8 mouse cellular contexts compared by ENCODE assay signal in the genomic region with DNA sequence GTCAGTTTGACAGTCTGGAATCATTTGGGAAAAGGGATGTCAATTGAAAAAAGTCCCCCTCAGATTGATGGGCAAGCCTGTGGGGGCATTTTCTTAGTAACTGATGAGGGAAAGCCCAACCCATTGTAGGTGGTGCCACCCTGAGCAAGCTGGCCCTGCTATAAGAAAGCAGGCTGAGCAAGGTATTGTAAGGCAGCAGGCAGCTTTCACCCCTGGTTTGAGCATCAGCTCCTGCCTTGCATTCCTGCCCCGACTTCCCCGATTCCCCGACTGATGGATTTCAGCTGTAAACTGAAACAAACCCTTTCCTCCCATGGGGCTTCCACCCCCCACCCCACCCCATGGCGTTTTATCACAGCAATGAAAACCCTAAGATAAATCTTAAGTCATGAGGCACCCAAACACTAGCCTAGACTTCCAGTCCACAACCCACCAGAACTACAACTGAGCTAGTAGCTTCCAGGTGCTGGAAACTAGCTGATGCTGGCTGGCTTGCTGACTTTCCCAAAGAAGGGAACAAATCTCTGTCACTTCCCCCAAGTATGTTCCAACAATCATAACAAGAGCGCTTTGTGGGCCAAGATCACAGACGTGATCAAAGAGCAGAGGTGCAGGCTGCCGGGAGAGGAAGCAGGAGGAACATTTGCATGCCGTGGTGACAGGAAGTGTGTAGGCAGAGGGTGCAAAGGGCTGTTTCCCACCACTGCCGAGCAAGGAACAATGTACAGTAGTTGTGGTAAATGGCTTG. TPM values are rescaled to one million over a fixed set of nuclear protein-coding genes. Genes with fewer than 3 reads are reported as not detected.
A peak's percentile ranks its signal among the peaks of the same experiment; 100 is the strongest.
DNase-seq lines count a peak whose midpoint lies in the region; ATAC-seq and TF ChIP-seq lines count a peak whose summit lies in the region.

No protein-coding gene starts in this region.

- no peak overlapping the region for H3K4me3 ChIP-seq in lung, adult 2 months (replicated peaks; ENCODE audit: extremely low read depth, low read depth, low read length)
- H3K4me3 ChIP-seq in forebrain, embryonic 12.5 days (replicated peaks) = no peak overlapping the region
- no peak overlapping the region for H3K4me3 ChIP-seq in hindbrain, embryonic 15.5 days
- no peak overlapping the region for H3K4me3 ChIP-seq in liver, adult 2 months (ENCODE audit: insufficient read depth, low read depth, low read length)
- H3K4me3 ChIP-seq in neural tube, embryonic 13.5 days = no peak overlapping the region

- peaks cover 20% of the 10 kb centered on the region for H3K36me3 ChIP-seq in forebrain, embryonic 12.5 days (replicated peaks)
- H3K36me3 ChIP-seq in hindbrain, embryonic 15.5 days = 0 out of 2 replicates have a peak, but pooled peaks cover 3% of the 10 kb centered on the region
- H3K36me3 ChIP-seq in liver, adult 2 months (ENCODE audit: control insufficient read depth, insufficient read depth, low read length) = peaks cover 3% of the 10 kb centered on the region; the same call in 1 of the 2 replicates
- H3K36me3 ChIP-seq in neural tube, embryonic 13.5 days = peaks cover 11% of the 10 kb centered on the region

- no peak overlapping the region for H3K9ac ChIP-seq in forebrain, embryonic 12.5 days
- no peak overlapping the region for H3K9ac ChIP-seq in hindbrain, embryonic 15.5 days
- H3K9ac ChIP-seq in liver, adult 2 months (ENCODE audit: low read depth, low read length) = no peak overlapping the region
- 0 out of 2 replicates have a peak overlapping the region, but pooled peaks have one; percentile 41 for H3K9ac ChIP-seq in neural tube, embryonic 13.5 days

- 0 out of 2 replicates have a peak overlapping the region, but pooled peaks have one; percentile 14 for H3K27ac ChIP-seq in forebrain, embryonic 12.5 days
- peak overlapping the region; percentile 67 for H3K27ac ChIP-seq in hindbrain, embryonic 15.5 days (replicated peaks)
- 0 out of 2 replicates have a peak overlapping the region, but pooled peaks have one; percentile 4 for H3K27ac ChIP-seq in liver, adult 2 months (replicated peaks; ENCODE audit: insufficient read depth, low read depth, low read length)
- H3K27ac ChIP-seq in neural tube, embryonic 13.5 days (replicated peaks) = peak overlapping the region; percentile 75

- DNase-seq in lung, adult 18-20 months = peak; percentile 64 to 68
- DNase-seq in lung, adult 2 months = no peak
- peak; percentile 22 for DNase-seq in liver, adult 2 months (ENCODE audit: extremely low read depth, low read depth, low spot score)
- no peak for DNase-seq in cerebellum, adult 9-10 months
- DNase-seq in yolk sac, embryonic 10.5 days (ENCODE audit: low spot score) = no peak

- ATAC-seq in forebrain, embryonic 12.5 days (ENCODE audit: low FRiP score) = no peak
- no peak; the same call in 1 of the 2 replicates for ATAC-seq in hindbrain, embryonic 15.5 days (ENCODE audit: low FRiP score, low read depth)
- ATAC-seq in neural tube, embryonic 13.5 days (ENCODE audit: low read depth) = no peak

- 5% methylated on average over 9 of the region's 9 CpGs for WGBS in lung, adult 2 months
- 66% methylated on average over 9 of the region's 9 CpGs for WGBS in forebrain, embryonic 12.5 days
- WGBS in hindbrain, embryonic 15.5 days = 35% methylated on average over 9 of the region's 9 CpGs
- 17% methylated on average over 9 of the region's 9 CpGs for WGBS in liver, adult 2 months
- whole genome bisulfite sequencing in neural tube, embryonic 13.5 days = 21% methylated on average over 9 of the region's 9 CpGs

- no peak overlapping the region for H3K4me2 ChIP-seq in forebrain, embryonic 12.5 days
- no peak overlapping the region for H3K4me2 ChIP-seq in hindbrain, embryonic 15.5 days
- H3K4me2 ChIP-seq in neural tube, embryonic 13.5 days = peak overlapping the region; percentile 7

- no peak for TF ChIP-seq CTCF in lung, adult 2 months (IDR thresholded peaks at IDR 0.05; ENCODE audit: insufficient read depth, low read length)
- TF ChIP-seq CTCF in liver, adult 2 months (IDR thresholded peaks at IDR 0.05; ENCODE audit: low read depth, low read length) = no peak

- H3K4me1 ChIP-seq in lung, adult 2 months (ENCODE audit: control insufficient read depth, insufficient read depth, low read length) = peaks cover 15% of the 10 kb centered on the region
- peaks cover 29% of the 10 kb centered on the region for H3K4me1 ChIP-seq in forebrain, embryonic 12.5 days
- H3K4me1 ChIP-seq in hindbrain, embryonic 15.5 days (replicated peaks) = peaks cover 28% of the 10 kb centered on the region
- H3K4me1 ChIP-seq in liver, adult 2 months (ENCODE audit: control insufficient read depth, insufficient read depth, low read length) = no peaks in the 10 kb centered on the region
- peaks cover 62% of the 10 kb centered on the region for H3K4me1 ChIP-seq in neural tube, embryonic 13.5 days (replicated peaks)

- no peaks in the 10 kb centered on the region for H3K27me3 ChIP-seq in forebrain, embryonic 12.5 days
- H3K27me3 ChIP-seq in hindbrain, embryonic 15.5 days = no peaks in the 10 kb centered on the region
- H3K27me3 ChIP-seq in liver, adult 2 months (ENCODE audit: control insufficient read depth, insufficient read depth, low read length) = no peaks in the 10 kb centered on the region
- no peaks in the 10 kb centered on the region for H3K27me3 ChIP-seq in neural tube, embryonic 13.5 days

- no peaks in the 10 kb centered on the region for H3K9me3 ChIP-seq in forebrain, embryonic 12.5 days
- no peaks in the 10 kb centered on the region for H3K9me3 ChIP-seq in hindbrain, embryonic 15.5 days
- no peaks in the 10 kb centered on the region for H3K9me3 ChIP-seq in neural tube, embryonic 13.5 days

- H3K79me2 ChIP-seq in liver, adult 2 months (ENCODE audit: control insufficient read depth, insufficient read depth, low read length) = no peaks in the 10 kb centered on the region

- TF ChIP-seq POLR2A in lung, adult 2 months (IDR thresholded peaks at IDR 0.05; ENCODE audit: borderline replicate concordance, extremely low read depth, low read depth, low read length) = no peak
- TF ChIP-seq POLR2A in liver, adult 2 months (IDR thresholded peaks at IDR 0.05; ENCODE audit: extremely low read depth, insufficient read depth, low read length) = no peak

RNA-seq across cellular contexts. Expression of a gene that starts 20.9 kb away (rescaled TPM):
- polyA plus RNA-seq in lung, adult 2 months (2012; rRNA removed) = 516 and 573 TPM in 2 replicates
- 234 and 241 TPM in 2 replicates for polyA plus RNA-seq in forebrain, embryonic 12.5 days (2016; fragmentation: Nextera tagmentation; extraction: Ambion mirVana)
- polyA plus RNA-seq in hindbrain, embryonic 15.5 days (2015; fragmentation: Nextera tagmentation; extraction: Ambion mirVana) = 345 and 374 TPM in 2 replicates
- total RNA-seq in liver, adult 2 months (2014; rRNA removed) = 39.4 and 57.1 TPM in 2 replicates
- 546 and 638 TPM in 2 replicates for polyA plus RNA-seq in liver, adult 2 months (2012; rRNA removed)
- 416 and 437 TPM in 2 replicates for polyA plus RNA-seq in neural tube, embryonic 13.5 days (2015; fragmentation: Nextera tagmentation; extraction: Ambion mirVana)

RNA-seq across cellular contexts. Expression of a gene that starts 21.0 kb away (rescaled TPM):
- polyA plus RNA-seq in lung, adult 2 months (2012; rRNA removed) = 53.5 and 70.4 TPM in 2 replicates
- 46.3 and 48.5 TPM in 2 replicates for polyA plus RNA-seq in forebrain, embryonic 12.5 days (2016; fragmentation: Nextera tagmentation; extraction: Ambion mirVana)
- polyA plus RNA-seq in hindbrain, embryonic 15.5 days (2015; fragmentation: Nextera tagmentation; extraction: Ambion mirVana) = 58.2 and 66.3 TPM in 2 replicates
- total RNA-seq in liver, adult 2 months (2014; rRNA removed) = 22.1 and 25.2 TPM in 2 replicates
- 33.5 and 38.4 TPM in 2 replicates for polyA plus RNA-seq in liver, adult 2 months (2012; rRNA removed)
- polyA plus RNA-seq in neural tube, embryonic 13.5 days (2015; fragmentation: Nextera tagmentation; extraction: Ambion mirVana) = 60.4 and 72.4 TPM in 2 replicates

RNA-seq across cellular contexts. Expression of a gene that starts 51.8 kb away (rescaled TPM):
- not detected in 2 replicates for polyA plus RNA-seq in lung, adult 2 months (2012; rRNA removed)
- not detected in 2 replicates for polyA plus RNA-seq in forebrain, embryonic 12.5 days (2016; fragmentation: Nextera tagmentation; extraction: Ambion mirVana)
- not detected in 2 replicates for polyA plus RNA-seq in hindbrain, embryonic 15.5 days (2015; fragmentation: Nextera tagmentation; extraction: Ambion mirVana)
- not detected in 2 replicates for total RNA-seq in liver, adult 2 months (2014; rRNA removed)
- polyA plus RNA-seq in liver, adult 2 months (2012; rRNA removed) = not detected in 2 replicates
- polyA plus RNA-seq in neural tube, embryonic 13.5 days (2015; fragmentation: Nextera tagmentation; extraction: Ambion mirVana) = not detected in 2 replicates

Comparison
In these comparisons a context has a peak if more than half of its experiments do, and no peak if none do; other contexts are left out.
1. DNase-seq: peak in lung, adult 18-20 months (2 of 2) and liver, adult 2 months (single experiment); none in lung, adult 2 months (single experiment), cerebellum, adult 9-10 months (single experiment) and yolk sac, embryonic 10.5 days (single experiment).
2. H3K27ac ChIP-seq: peak in every context shown above with its lines; median percentile 75 in neural tube, embryonic 13.5 days; 67 in hindbrain, embryonic 15.5 days; 14 in forebrain, embryonic 12.5 days; 4 in liver, adult 2 months.